Mouse (Mus musculus): ENCODE results near the gene Atp2a3. TPM values are rescaled to one million over a fixed set of nuclear protein-coding genes. Genes with fewer than 3 reads are reported as not detected.

The Atp2a3 gene
- total RNA-seq, 2 experiments from 2014 or later = 6.9 to 7.0 TPM

- no peak overlapping the region for H3K27ac ChIP-seq
- no peak for DNase-seq (ENCODE audit: extremely low spot score in 1 of 2, low spot score in 2 of 2)
- H3K4me3 ChIP-seq = no peak overlapping the region
- no peak for TF ChIP-seq CTCF (IDR thresholded peaks at IDR 0.05)
- intact Hi-C loops (cut with DNase I) = no loop called here
These were observed 15.0 kb upstream of the Atp2a3 start for GRCm38 (mm10) chr11:72945875-72946559.

DNA sequence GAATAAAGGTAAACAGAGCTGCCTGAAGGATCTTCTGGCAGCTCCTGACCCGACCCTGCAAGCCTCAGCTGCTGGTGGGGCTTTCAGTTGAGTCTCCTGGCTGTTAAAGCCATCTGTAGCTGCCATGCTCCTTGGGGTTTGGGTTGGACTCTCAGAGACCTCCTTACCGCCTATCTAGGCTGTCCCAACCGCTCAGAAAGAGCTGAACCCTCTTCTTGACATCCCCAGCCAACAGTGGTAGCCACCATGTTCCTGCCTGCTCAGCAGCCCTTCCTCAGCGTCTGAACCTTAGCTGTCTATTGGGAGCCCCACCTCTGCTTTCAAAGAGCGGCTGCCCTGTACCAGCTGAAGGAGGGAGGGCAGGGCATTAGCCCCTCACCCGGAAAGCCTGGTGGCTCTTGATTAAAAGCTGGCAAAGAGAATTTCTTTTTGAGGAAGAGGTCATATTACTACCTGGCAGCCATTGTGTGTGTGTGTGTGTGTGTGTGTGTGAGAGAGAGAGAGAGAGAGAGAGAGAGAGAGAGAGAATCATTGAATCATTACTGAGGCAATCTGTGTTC is 14.3 kb upstream of the Atp2a3 start:
- no peak for TF ChIP-seq CTCF (IDR thresholded peaks at IDR 0.05)
- intact Hi-C loops (cut with DNase I) = no loop called here
- no peak for DNase-seq (ENCODE audit: extremely low spot score in 1 of 2, low spot score in 2 of 2)
- no peak overlapping the region for H3K27ac ChIP-seq
- H3K4me3 ChIP-seq = no peak overlapping the region

- intact Hi-C loops (cut with DNase I) = no loop called here
- TF ChIP-seq CTCF (IDR thresholded peaks at IDR 0.05) = no peak
- DNase-seq (ENCODE audit: extremely low spot score in 1 of 2, low spot score in 2 of 2) = no peak
These were observed 13.1 kb upstream of the Atp2a3 start for GRCm38 (mm10) chr11:72947840-72948239.

GRCm38 (mm10) chr11:72948254-72948653 is 12.7 kb upstream of the Atp2a3 start:
- DNase-seq (ENCODE audit: extremely low spot score in 1 of 2, low spot score in 2 of 2) = no peak
- Histone ChIP-seq H3K27ac (no peak overlapping the region), H3K4me3 (no peak overlapping the region)
- intact Hi-C loops (cut with DNase I) = no loop called here
- no peak for TF ChIP-seq CTCF (IDR thresholded peaks at IDR 0.05)

More at GRCm38 (mm10) chr11:72947840-72948239, 13.1 kb upstream of the Atp2a3 start:
- H3K27ac ChIP-seq = no peak overlapping the region
- no peak overlapping the region for H3K4me3 ChIP-seq

DNA sequence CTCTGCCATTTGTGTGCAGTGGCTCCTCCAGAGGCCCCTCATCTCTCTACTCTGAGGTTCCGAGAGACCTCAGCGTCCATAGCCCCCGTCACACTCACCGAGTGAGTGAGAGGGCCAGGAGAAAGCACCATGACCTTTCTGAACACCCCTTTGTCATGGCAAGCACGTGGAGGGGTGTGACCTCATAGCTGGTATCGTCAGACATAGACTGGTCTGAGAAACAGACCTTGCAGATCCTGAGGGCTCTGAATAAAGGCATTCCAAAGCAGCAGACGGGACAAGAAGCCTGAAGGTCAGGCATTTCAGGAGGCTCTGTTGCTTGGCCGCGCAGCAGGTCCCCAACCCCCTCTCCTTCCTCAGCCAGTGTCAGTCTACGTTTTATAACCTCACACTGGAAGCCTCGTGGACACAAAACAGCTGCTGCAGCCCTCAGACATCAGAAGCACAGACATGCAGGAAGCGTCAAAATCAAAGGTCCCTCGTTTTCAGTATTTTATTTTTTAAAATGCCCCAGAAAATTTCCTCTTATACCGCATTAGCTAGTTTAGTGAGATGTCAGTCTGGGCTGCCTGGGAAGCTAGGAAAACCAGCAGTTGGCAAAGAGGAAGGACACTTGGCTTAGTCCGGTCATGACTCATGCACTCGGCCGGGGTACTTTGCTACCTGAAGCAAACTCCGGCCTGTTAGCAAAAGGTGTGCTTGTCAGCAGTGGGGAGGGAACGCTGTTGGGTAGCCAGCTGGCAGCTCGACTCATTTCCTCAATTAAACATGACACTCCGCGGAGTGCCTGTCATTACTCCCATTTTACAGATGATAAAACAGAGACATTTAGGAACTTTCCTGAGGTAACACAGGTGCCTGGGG is 9.6 kb upstream of the Atp2a3 start:
- Histone ChIP-seq H3K4me3 (no peak overlapping the region), H3K27ac (no peak overlapping the region; the same call in 1 of the 2 replicates)
- no peak for TF ChIP-seq CTCF (IDR thresholded peaks at IDR 0.05)
- intact Hi-C loops (cut with DNase I) = no loop called here
- no peak for DNase-seq (ENCODE audit: extremely low spot score in 1 of 2, low spot score in 2 of 2)

DNA sequence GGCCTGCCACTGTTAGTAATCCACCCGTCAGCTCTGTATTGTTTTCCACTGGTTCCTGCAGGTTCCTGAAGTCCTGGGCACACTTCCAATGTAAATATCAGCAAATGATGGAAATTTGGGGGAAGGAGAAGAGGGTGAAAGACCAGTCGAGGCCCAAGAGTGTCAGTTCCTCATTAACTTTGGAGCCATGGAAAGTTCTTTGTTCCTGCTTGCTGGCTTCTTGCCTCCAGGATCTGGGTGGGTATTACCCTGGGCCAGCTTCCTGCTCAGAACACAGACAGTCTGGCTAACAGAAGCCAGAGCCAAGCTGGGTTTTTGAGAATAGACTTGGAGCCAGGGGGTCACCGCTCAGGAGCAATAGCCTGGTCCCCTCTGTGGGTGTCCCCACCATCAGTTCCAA is 8.7 kb upstream of the Atp2a3 start:
- intact Hi-C loops (cut with DNase I) = no loop called here
- Histone ChIP-seq H3K4me3 (no peak overlapping the region), H3K27ac (no peak overlapping the region)
- no peak for TF ChIP-seq CTCF (IDR thresholded peaks at IDR 0.05)
- no peak for DNase-seq (ENCODE audit: extremely low spot score in 1 of 2, low spot score in 2 of 2)

DNA sequence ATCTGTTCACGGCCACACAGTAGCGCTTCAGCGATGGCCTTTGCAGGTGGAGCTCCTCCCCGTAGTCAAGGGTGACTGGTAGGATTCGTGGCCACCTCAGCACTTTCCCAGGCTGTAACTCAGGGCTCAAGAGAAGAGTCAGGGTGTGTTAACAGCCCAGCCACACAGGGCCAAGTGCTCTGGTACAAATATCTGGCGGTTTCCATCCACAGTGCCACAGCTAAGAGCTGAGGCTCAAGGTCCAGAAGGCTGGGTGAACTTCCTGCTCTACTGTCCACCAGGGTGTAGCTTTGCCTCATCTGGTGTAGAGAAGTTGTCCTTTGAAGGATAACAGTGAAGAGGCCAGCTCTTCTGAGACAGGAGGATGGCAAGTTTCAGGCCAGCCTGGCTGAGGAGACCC is 8.3 kb upstream of the Atp2a3 start:
- TF ChIP-seq CTCF (IDR thresholded peaks at IDR 0.05) = no peak
- intact Hi-C loops (cut with DNase I) = no loop called here

GRCm38 (mm10) chr11:72953116-72953439 is 7.9 kb upstream of the Atp2a3 start:
- Histone ChIP-seq H3K27ac (no peak overlapping the region), H3K4me3 (no peak overlapping the region)
- TF ChIP-seq CTCF (IDR thresholded peaks at IDR 0.05) = no peak
- DNase-seq (ENCODE audit: extremely low spot score in 1 of 2, low spot score in 2 of 2) = no peak
- intact Hi-C loops (cut with DNase I) = no loop called here

More for the DNA sequence above, 8.3 kb upstream of the Atp2a3 start:
- Histone ChIP-seq H3K4me3 (no peak overlapping the region), H3K27ac (no peak overlapping the region)
- no peak for DNase-seq (ENCODE audit: extremely low spot score in 1 of 2, low spot score in 2 of 2)

GRCm38 (mm10) chr11:72953440-72954151 is 7.4 kb upstream of the Atp2a3 start:
- Histone ChIP-seq H3K4me3 (no peak overlapping the region), H3K27ac (no peak overlapping the region)
- intact Hi-C loops (cut with DNase I) = no loop called here
- no peak for TF ChIP-seq CTCF (IDR thresholded peaks at IDR 0.05)
- DNase-seq (ENCODE audit: extremely low spot score in 1 of 2, low spot score in 2 of 2) = no peak

- intact Hi-C loops (cut with DNase I) = no loop called here
These were observed 6.8 kb upstream of the Atp2a3 start for GRCm38 (mm10) chr11:72954216-72954615.

DNA sequence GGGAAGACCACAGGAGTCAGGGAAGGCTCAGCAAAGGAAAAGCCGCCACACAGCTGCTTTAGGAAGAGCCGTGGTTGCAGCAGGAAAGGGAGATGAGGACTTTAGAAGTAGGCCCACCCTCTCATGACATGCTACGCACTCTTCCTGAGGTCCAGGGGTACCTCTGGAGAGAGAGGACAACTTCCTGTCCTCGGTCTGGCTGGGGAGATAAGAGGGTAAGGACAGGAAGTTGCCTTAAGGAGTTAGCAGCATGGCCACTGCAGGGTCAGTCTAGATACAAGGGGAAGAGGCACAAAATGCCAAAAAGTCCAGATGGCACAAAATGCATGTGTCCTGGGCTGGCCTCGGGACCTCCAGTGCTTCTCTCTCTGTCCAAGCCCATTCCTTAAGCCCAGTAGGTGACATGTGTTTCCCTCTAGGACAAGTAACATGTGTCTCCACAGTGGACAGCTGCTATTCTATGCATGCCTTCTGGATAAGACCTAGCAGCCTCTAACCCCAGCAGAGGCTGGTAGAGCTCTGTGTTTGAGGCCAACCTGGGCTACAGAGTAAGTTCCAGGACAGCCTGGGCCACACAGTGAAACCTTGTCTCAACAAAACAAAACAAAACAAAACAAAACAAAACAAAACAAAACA is 5.5 kb upstream of the Atp2a3 start:
- DNase-seq (ENCODE audit: extremely low spot score in 1 of 2, low spot score in 2 of 2) = no peak
- no peak overlapping the region for H3K27ac ChIP-seq
- no peak overlapping the region for H3K4me3 ChIP-seq
- TF ChIP-seq CTCF (IDR thresholded peaks at IDR 0.05) = no peak
- intact Hi-C loops (cut with DNase I) = no loop called here

More at GRCm38 (mm10) chr11:72954216-72954615, 6.8 kb upstream of the Atp2a3 start:
- DNase-seq (ENCODE audit: extremely low spot score in 1 of 2, low spot score in 2 of 2) = no peak
- Histone ChIP-seq H3K4me3 (no peak overlapping the region), H3K27ac (no peak overlapping the region)
- TF ChIP-seq CTCF (IDR thresholded peaks at IDR 0.05) = no peak

All from left cerebral cortex, adult 2 months (tissue).